Mouse (Mus musculus) liver (tissue): ENCODE results near the gene Epm2aip1.

Experiments
- DNase-seq: peaks from one replicate; pipeline ENCODE4 v3.0.0-alpha.2; 2020; ENCODE audit warnings: mixed read lengths

The Epm2aip1 gene

GRCm38 (mm10) chr9:111289294-111289831 lies 17.6 kb downstream of the Epm2aip1 start:
- DNase-seq = peak; percentile 40

DNA sequence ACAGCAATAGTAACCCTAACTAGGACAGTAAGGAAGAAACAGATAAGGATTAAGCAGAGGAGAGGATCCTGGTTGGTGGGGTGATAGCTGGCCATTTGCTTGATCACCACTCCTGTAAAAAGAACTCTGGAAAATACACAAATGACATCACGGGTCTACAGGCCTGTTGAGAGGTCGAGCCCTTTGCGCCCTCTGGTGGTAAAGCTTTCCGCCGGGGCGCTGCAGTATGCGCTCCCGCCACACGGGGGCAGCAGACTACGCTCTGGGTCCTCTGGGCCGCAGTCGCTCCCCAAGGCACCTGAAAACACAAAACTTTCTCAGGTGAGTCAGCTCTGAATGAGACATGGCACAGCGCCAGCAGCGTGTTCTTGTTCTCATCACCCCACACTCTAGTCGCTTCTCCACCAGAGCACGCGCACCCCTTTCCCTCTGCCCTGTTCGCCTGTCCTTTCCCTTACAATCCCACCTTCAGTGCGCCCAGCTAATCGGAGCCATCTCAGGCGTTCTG lies 18.2 kb downstream of the Epm2aip1 start:
- peak; percentile 82 for DNase-seq

DNA sequence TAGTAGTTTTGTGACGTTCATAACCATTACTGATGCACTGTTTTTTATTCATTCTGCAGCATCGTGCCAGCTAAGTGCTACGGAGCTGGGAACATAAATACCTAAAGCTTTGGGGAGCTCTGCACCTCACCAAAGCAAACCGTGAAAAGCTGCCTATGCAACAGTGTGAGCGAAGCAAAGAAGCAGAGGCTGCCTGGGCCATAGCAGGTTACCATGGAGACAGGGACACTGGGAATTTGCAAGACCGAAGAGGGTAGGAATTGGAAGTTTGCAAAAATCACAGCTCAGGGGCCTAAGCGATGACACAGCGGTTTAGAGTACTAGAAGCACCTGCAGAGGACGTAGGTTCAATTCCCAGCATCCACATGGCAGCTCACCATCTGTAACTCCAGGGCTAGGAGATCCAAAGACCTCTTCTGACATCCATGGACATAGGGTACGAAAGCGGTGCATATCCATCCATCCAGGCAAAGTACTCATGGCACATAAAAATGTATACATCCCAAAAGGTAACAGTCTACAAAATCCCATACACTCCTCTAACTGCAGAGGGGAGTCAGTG lies 18.9 kb downstream of the Epm2aip1 start:
- DNase-seq = no peak

- DNase-seq = no peak
Observed at GRCm38 (mm10) chr9:111293234-111293633, 21.5 kb downstream of the Epm2aip1 start.

GRCm38 (mm10) chr9:111294911-111295310 lies 23.2 kb downstream of the Epm2aip1 start:
- no peak for DNase-seq

- no peak for DNase-seq
Observed at GRCm38 (mm10) chr9:111295323-111295722, 23.6 kb downstream of the Epm2aip1 start.

- DNase-seq = no peak
Observed at GRCm38 (mm10) chr9:111296433-111296832, 24.7 kb downstream of the Epm2aip1 start.

DNA sequence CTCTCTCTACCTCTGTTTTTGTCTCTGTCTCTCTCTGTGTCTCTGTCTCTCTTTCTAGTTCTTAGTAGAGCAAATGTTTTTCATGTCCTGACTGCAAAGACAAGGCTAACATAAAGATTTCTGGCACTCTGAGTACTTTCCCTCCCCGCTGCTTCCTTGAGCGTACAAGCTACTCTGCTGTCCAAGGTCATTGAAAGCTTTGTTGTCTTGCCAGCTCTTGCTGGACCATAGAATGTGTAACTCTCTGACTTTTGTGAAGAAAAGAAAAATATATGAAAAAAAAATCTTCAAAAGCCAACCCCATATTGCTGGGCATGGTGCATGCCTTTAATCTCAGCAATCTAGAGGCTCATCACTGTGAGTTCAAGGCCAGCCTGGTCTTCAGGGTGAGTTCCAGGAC lies 26.9 kb downstream of the Epm2aip1 start:
- no peak for DNase-seq

GRCm38 (mm10) chr9:111302196-111302831 lies 30.6 kb downstream of the Epm2aip1 start:
- no peak for DNase-seq

DNA sequence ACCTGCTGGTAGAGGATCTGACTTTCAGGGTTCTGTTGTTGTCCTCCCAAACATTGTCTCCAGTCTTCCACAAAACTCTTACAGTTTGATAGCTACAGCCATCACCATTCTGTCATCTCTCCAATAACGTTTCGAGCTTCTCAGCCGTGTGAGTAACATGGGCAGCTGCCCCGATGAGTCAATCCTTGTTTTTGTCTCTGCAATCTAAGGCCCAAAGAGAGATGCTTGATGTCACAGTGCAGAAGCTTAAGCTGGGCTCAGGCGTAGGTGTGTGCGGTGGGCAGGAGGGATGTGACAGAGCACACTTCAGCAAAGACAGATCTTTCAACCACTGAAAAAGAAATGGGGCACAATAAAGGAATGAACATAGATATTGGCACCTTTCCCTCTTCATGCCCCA lies 32.3 kb downstream of the Epm2aip1 start:
- DNase-seq = no peak

DNA sequence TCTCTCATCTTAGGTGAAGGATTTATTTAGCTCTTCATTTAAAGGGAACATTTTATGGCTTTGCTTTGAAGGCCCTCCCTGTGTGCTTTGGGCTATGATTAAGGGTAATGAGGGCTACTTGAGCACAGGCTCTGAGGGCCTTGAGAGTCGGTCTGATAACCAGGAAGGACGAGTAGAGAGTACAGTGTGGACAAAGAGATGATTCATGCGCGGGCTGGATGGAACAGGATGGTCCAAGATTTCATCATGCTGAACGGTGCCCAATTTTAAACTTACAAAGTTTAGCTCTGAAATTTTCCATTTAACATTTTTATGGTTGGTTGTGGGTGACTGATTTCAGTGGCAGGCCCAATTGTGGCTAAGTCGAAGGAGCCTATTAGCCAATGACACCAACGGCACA lies 34.4 kb downstream of the Epm2aip1 start:
- DNase-seq = no peak

GRCm38 (mm10) chr9:111311031-111311842 lies 39.5 kb downstream of the Epm2aip1 start, which contains the start of gene Trank1:
Trank1 (plus strand) TSS chr9:111311739.
- DNase-seq = no peak

DNA sequence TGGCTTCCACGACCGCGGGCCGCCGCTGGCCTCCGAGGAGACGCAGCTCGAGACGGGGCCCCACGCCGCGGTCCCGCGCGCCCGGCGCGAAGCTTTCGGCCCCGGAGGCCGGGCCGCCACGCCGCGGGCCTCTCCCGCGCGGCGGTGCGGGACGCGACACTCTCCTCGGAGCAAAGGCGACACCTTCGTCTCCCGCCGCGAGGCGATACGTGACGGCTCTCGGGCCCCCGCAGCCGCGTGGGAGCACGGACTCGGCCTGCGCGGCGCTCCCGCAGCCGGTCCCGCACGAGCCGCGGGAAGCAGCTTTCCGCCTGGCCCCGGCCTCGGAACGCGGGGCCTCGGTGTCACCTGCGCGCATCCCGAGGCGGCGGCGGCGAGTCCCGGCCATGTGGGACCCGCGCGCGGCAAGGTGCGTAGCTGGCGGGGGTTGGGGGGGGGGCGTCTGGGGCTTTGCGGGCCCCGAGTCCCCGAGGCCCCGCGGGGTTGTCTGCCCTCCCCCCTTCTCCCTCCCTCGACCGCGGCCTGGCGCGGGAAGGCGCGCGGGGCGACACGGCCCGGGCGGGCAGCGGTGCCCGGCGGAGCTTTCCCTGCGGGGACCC lies 40.2 kb downstream of the Epm2aip1 start:
- no peak for DNase-seq

DNA sequence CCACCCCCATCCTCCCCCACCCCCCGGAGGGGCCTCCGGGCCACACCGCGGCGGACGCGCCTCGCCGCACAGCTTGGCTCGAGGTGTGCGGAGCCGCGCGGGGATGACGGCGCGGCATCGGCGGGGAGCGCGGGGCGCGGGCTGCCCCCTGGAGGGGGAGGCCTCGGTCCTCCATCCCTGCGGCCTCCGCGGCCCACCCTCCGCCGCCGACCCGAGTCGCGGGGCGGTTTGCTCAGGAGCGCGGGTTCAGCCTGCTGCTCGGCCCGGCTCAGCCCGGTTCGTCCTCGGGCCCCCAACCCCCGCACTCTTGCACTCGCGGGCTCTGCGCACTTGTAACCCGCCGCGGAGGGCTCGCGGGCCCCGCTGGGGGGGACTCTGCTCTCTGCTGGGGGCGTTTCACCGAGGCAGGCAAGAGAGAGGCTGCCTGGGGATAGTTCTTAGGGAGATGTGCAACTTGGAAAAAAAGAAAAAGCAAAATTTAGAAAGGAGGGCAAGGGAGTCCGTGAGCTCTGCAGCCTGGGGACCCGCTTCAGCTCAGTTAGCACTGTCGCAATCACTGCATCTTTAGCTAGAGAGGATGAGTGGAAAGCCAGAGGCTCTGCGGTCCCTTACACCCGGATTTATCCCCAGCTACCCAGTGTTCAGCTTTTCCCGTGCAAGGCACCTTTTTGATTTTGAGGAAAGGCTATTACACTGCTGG lies 40.9 kb downstream of the Epm2aip1 start:
- no peak for DNase-seq

- DNase-seq = no peak
Observed at GRCm38 (mm10) chr9:111313299-111313698, 41.6 kb downstream of the Epm2aip1 start.

DNA sequence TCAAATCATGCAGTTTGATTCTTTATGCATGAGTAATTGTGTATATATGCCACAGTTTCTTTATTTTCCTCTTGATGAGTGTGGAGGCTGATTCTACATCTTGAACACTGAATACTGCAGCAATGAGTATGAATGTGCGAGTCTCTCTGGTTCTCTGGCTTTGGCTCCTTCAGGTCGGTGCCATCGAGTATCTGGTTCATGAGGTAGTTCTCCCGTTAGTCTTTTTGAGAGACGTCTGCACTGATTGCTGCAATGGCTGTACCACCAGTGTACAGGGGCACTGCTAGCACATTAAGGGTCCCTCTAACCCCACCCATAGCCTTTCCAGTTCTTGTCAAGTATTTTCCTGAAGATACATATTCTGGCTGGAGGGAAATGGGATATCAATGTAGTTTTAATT lies 42.1 kb downstream of the Epm2aip1 start:
- no peak for DNase-seq

- DNase-seq = peak; percentile 50
Observed at GRCm38 (mm10) chr9:111314219-111314618, 42.5 kb downstream of the Epm2aip1 start.

DNA sequence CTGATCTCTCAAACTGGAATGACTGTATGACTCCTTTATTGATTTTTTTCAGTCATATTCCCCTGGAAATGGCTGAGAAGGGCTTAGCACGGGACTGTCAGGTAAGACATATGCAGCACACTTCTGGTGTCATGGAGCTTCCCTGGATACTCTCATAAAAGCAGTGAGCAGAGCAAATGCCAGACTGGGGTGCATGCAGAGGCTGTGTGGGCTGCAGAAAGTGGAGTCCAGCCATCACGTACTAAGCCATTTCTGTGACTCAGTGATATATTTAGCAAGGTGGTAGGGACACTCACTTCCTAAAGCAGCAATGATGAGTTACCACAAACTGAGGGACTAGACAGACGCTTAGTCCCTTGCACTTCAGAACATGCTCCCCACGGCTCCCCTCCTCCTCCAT lies 49.2 kb downstream of the Epm2aip1 start:
- no peak for DNase-seq

DNA sequence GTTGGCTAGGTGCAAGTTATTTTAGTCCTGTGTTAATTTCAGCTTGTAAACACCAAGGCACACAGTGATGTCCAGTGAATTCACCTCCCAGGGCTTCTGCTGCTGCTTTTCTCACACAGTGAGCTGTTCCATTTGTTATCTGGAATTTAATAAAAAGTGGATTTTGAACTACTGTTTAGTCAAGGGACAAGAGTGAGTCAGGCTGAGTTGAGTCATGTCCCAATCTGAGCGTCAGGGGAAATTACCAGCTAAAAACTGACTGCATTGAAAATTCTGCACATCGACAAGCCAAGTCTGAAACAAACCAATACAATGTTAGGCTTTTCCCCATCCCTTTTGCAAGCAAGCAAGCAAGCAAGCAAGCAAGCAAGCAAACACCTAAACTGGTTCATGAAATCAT lies 53.2 kb downstream of the Epm2aip1 start:
- DNase-seq = no peak
